Mouse (Mus musculus): Measurements from ENCODE around the gene Cacfd1. TPM values are rescaled to one million over a fixed set of nuclear protein-coding genes. Genes with fewer than 3 reads are reported as not detected.

Cacfd1 gene
- polyA plus RNA-seq, 1 experiment from 2014 or later: 103 TPM

DNA sequence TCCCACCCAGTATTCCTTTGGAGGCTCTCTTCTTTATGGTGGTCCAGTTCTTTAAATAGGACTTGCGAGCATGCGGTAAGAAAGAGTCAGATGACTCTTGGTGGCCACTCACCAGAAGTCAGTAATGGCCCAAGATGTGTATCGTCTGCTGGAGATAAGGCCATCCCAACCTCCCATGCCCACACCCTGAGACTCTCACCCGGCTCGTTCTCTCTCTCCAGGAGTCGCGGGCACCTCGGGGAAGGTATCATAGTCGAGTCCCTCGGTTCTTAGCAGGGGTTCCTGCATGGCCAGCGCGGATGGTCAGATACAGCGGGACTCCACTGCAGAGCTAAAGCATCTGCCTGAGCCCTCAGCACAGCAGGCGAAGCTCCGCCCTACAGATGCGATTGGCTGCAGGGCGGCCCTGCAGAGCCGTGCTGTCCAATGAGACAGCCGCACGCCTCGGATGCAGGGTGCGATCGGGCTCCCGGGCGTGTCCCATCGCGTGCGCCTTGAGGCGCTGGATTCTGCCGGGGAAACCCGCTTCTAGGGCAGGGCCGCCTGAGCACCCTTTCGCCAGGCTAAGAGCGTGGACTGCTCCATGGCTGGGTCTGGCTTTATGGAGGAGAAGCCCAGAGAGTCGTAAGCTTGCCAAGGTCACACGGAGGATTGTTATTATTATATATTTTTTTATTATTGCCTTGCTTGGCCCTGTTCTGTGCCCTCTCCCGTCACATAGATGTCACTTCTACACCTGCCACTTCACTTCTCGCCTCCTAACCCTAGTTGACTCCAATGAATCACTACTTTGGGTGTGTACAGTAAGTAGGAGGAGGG lies 18.1 kb downstream of the Cacfd1 start, which contains the start of gene Slc2a6:
Gene Slc2a6, minus strand, starts transcription at position 381 of the 819 bp plus-strand sequence.
- no peaks in the 10 kb centered on the region for H3K36me3 ChIP-seq
- peak within 1 kb of the TSS; percentile 52 for H3K9ac ChIP-seq (replicated peaks)
- ATAC-seq (ENCODE audit: low FRiP score): peak; percentile 99
- H3K9me3 ChIP-seq (replicated peaks): no peaks in the 10 kb centered on the region
- peak within 1 kb of the TSS; percentile 49 for H3K4me3 ChIP-seq (replicated peaks)
- H3K27me3 ChIP-seq (replicated peaks): 0 out of 2 replicates have a peak, but pooled peaks cover 3% of the 10 kb centered on the region
- peaks cover 18% of the 10 kb centered on the region for H3K4me1 ChIP-seq
- WGBS: 2% methylated on average over 38 of the region's 38 CpGs
- H3K4me2 ChIP-seq: peak within 1 kb of the TSS; percentile 74
- peak within 1 kb of the TSS; percentile 80 for H3K27ac ChIP-seq (replicated peaks)

GRCm38 (mm10) chr2:27028437-27029015 lies 18.8 kb downstream of the Cacfd1 start:
- peak overlapping the region; percentile 67 for H3K27ac ChIP-seq (replicated peaks)
- peak overlapping the region; percentile 49 for H3K4me3 ChIP-seq (replicated peaks)
- H3K4me1 ChIP-seq: peaks cover 18% of the 10 kb centered on the region
- peak overlapping the region; percentile 45 for H3K9ac ChIP-seq (replicated peaks)
- 0 out of 2 replicates have a peak, but pooled peaks cover 3% of the 10 kb centered on the region for H3K27me3 ChIP-seq (replicated peaks)
- H3K9me3 ChIP-seq (replicated peaks): no peaks in the 10 kb centered on the region
- no peaks in the 10 kb centered on the region for H3K36me3 ChIP-seq
- peak overlapping the region; percentile 74 for H3K4me2 ChIP-seq
- WGBS: 74% methylated on average over 4 of the region's 4 CpGs
- ATAC-seq (ENCODE audit: low FRiP score): no peak

DNA sequence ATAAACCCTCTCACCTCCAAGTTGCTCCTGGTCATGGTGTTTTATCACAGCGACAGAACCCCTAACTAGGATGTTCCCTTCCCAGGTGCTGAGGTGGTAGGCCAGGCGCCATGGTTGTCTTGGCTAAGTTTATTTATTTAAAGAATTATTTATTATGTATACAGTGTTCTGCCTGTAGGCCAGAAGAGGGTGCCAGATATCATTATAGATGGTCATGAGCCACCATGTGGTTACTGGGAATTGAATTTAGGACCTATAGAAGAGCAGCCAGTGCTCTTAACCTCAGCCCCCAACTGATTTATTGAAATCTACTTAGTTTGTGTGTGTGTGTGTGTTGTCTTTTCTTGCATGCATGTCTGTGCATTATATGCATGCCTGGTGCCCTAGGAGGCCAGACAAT lies 22.6 kb downstream of the Cacfd1 start:
- no peak overlapping the region for H3K4me2 ChIP-seq
- no peak overlapping the region for H3K27ac ChIP-seq (replicated peaks)
- peaks cover 9% of the 10 kb centered on the region for H3K4me1 ChIP-seq
- 0 out of 2 replicates have a peak, but pooled peaks cover 3% of the 10 kb centered on the region for H3K27me3 ChIP-seq (replicated peaks)
- H3K4me3 ChIP-seq (replicated peaks): no peak overlapping the region
- 73% methylated on average over 2 of the region's 2 CpGs for WGBS
- no peak for ATAC-seq (ENCODE audit: low FRiP score)
- no peaks in the 10 kb centered on the region for H3K36me3 ChIP-seq
- no peaks in the 10 kb centered on the region for H3K9me3 ChIP-seq (replicated peaks)
- H3K9ac ChIP-seq (replicated peaks): no peak overlapping the region

- Histone ChIP-seq H3K27ac (replicated peaks) (no peak overlapping the region), H3K27me3 (replicated peaks) (no peaks in the 10 kb centered on the region), H3K9me3 (replicated peaks) (no peaks in the 10 kb centered on the region), H3K4me2 (no peak overlapping the region), H3K4me1 (no peaks in the 10 kb centered on the region; the same call in 1 of the 2 replicates), H3K36me3 (no peaks in the 10 kb centered on the region), H3K4me3 (replicated peaks) (no peak overlapping the region), H3K9ac (replicated peaks) (no peak overlapping the region)
- ATAC-seq (ENCODE audit: low FRiP score): no peak
- 69% methylated on average over 3 of the region's 3 CpGs for WGBS
These were observed 26.3 kb downstream of the Cacfd1 start for GRCm38 (mm10) chr2:27036003-27036402.

- no peak for ATAC-seq (ENCODE audit: low FRiP score)
- WGBS: 68% methylated on average over 4 of the region's 4 CpGs
- Histone ChIP-seq H3K4me3 (replicated peaks) (no peak overlapping the region), H3K4me1 (no peaks in the 10 kb centered on the region; the same call in 1 of the 2 replicates), H3K4me2 (no peak overlapping the region), H3K27ac (replicated peaks) (no peak overlapping the region), H3K9ac (replicated peaks) (no peak overlapping the region), H3K36me3 (no peaks in the 10 kb centered on the region), H3K9me3 (replicated peaks) (no peaks in the 10 kb centered on the region), H3K27me3 (replicated peaks) (no peaks in the 10 kb centered on the region)
These were observed 27.3 kb downstream of the Cacfd1 start for GRCm38 (mm10) chr2:27037008-27037407.

DNA sequence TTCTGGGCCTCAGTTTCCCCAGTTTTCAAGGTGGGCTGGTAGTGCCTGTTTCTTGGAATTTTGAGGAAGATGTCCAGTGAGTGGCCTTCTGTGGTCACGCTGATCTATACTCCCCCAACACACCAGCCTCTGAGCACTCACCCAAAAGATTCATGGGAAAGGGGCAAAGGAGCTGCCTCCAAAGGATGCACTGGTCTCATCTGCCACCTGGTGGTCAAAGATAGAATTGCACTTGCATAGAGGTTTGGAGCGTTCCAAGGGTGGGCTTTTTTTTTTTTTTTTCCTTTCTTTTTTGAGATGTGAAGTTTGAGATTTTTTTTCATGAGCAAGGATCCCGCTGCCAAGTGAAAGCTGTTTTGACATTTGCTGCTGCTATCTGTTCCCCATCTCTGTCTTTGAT lies 28.9 kb downstream of the Cacfd1 start:
- Histone ChIP-seq H3K27me3 (replicated peaks) (no peaks in the 10 kb centered on the region), H3K4me2 (no peak overlapping the region), H3K27ac (replicated peaks) (no peak overlapping the region), H3K9me3 (replicated peaks) (no peaks in the 10 kb centered on the region), H3K4me3 (replicated peaks) (no peak overlapping the region), H3K36me3 (no peaks in the 10 kb centered on the region), H3K9ac (replicated peaks) (no peak overlapping the region), H3K4me1 (no peaks in the 10 kb centered on the region; the same call in 1 of the 2 replicates)
- whole genome bisulfite sequencing: 1% methylated on average over 3 of the region's 3 CpGs
- ATAC-seq (ENCODE audit: low FRiP score): no peak; the same call in 1 of the 2 replicates

DNA sequence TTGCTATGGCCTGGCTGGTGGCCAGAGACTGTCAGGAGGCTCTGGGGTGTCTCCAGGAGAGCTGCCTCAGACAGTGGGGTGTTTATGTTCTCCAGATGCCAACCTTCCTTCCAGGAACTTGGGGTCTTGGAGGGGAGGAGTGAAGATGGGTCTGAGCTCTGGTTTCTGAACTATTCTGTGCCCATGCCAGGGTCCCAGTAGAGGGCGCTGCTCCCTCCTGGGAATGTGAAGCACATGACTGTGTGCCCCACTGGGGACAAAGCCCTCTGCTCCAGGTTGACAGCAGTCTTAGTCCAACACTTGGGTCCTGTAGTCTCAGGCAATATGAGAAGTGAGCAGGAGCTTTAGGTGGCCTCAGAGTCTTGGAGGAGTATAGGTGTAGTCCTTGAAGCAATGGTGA lies 29.6 kb downstream of the Cacfd1 start:
- Histone ChIP-seq H3K27me3 (replicated peaks) (no peaks in the 10 kb centered on the region), H3K36me3 (no peaks in the 10 kb centered on the region), H3K27ac (replicated peaks) (no peak overlapping the region), H3K4me3 (replicated peaks) (no peak overlapping the region), H3K4me2 (no peak overlapping the region), H3K4me1 (no peaks in the 10 kb centered on the region; the same call in 1 of the 2 replicates), H3K9me3 (replicated peaks) (no peaks in the 10 kb centered on the region), H3K9ac (replicated peaks) (no peak overlapping the region)
- WGBS: 6% methylated on average over 1 of the region's 1 CpGs
- no peak for ATAC-seq (ENCODE audit: low FRiP score)

- H3K4me3 ChIP-seq (replicated peaks): no peak overlapping the region
- no peaks in the 10 kb centered on the region for H3K27me3 ChIP-seq (replicated peaks)
- no peaks in the 10 kb centered on the region; the same call in 1 of the 2 replicates for H3K4me1 ChIP-seq
- WGBS: 73% methylated on average over 8 of the region's 8 CpGs
- no peak overlapping the region for H3K27ac ChIP-seq (replicated peaks)
- no peaks in the 10 kb centered on the region for H3K36me3 ChIP-seq
- H3K9me3 ChIP-seq (replicated peaks): no peaks in the 10 kb centered on the region
- H3K4me2 ChIP-seq: no peak overlapping the region
- ATAC-seq (ENCODE audit: low FRiP score): no peak
- H3K9ac ChIP-seq (replicated peaks): no peak overlapping the region
These were observed 32.6 kb downstream of the Cacfd1 start for GRCm38 (mm10) chr2:27042131-27042844.

- Histone ChIP-seq H3K9me3 (replicated peaks) (no peaks in the 10 kb centered on the region), H3K27me3 (replicated peaks) (no peaks in the 10 kb centered on the region), H3K4me2 (no peak overlapping the region), H3K27ac (replicated peaks) (no peak overlapping the region), H3K4me1 (no peaks in the 10 kb centered on the region; the same call in 1 of the 2 replicates), H3K4me3 (replicated peaks) (no peak overlapping the region), H3K36me3 (no peaks in the 10 kb centered on the region), H3K9ac (replicated peaks) (no peak overlapping the region)
- 25% methylated on average over 3 of the region's 3 CpGs for WGBS
- ATAC-seq (ENCODE audit: low FRiP score): peak; percentile 92
These were observed 33.7 kb downstream of the Cacfd1 start for GRCm38 (mm10) chr2:27043461-27043860.

DNA sequence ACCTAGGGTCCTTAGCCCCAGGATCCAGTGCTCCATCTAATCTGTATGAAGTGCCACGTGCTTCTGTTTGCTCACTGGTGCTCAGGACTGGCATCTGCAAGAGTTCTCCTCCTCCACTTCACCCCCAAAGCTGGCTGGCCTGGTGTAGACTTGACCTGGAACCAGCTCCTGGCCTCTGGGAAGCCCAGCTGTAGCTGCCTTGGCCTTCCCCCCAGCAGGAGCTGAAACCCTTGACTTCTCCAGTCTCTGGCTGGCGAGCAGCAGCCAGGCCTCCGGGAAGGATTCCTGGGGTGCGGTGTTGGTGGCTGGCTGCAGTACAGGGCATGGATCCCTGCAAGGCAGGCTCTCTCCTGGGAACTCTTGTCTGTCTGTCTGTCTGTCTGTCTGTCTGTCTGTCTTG lies 34.4 kb downstream of the Cacfd1 start:
- Histone ChIP-seq H3K27me3 (replicated peaks) (no peaks in the 10 kb centered on the region), H3K36me3 (no peaks in the 10 kb centered on the region), H3K4me1 (no peaks in the 10 kb centered on the region), H3K4me3 (replicated peaks) (no peak overlapping the region), H3K27ac (replicated peaks) (no peak overlapping the region), H3K9me3 (replicated peaks) (no peaks in the 10 kb centered on the region), H3K9ac (replicated peaks) (no peak overlapping the region), H3K4me2 (no peak overlapping the region)
- 78% methylated on average over 4 of the region's 4 CpGs for WGBS
- ATAC-seq (ENCODE audit: low FRiP score): no peak

DNA sequence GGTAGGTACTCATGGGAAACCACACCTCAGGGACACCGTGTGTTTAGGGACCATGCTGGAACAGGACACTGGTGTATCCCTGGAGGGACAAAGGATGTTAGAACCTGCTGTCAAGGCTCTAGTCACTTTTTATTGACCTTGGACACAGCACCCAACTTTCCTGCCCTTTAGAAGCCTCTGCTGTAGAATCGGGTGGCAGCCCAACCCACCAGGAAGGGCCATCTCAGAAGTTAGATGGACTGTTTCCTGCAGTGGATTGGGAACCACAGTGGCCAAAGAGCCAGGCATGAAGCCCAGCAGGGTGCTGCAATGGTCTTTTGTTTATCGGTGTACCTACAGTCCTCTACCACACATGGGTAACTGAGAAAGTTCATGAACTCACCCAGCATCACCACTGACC lies 34.9 kb downstream of the Cacfd1 start:
- WGBS: 80% methylated on average over 3 of the region's 3 CpGs
- H3K4me2 ChIP-seq: no peak overlapping the region
- no peaks in the 10 kb centered on the region for H3K27me3 ChIP-seq (replicated peaks)
- no peaks in the 10 kb centered on the region for H3K36me3 ChIP-seq
- no peaks in the 10 kb centered on the region for H3K9me3 ChIP-seq (replicated peaks)
- no peaks in the 10 kb centered on the region for H3K4me1 ChIP-seq
- H3K9ac ChIP-seq (replicated peaks): no peak overlapping the region
- no peak for ATAC-seq (ENCODE audit: low FRiP score)
- H3K4me3 ChIP-seq (replicated peaks): no peak overlapping the region
- H3K27ac ChIP-seq (replicated peaks): no peak overlapping the region

Data from neural tube, embryonic 15.5 days (tissue).